Mouse (Mus musculus) heart, embryonic 14.5 days (tissue): ENCODE data around the gene Vim. TPM values are rescaled to one million over a fixed set of nuclear protein-coding genes. Genes with fewer than 3 reads are reported as not detected.
"Not testable (repeated sequence)": the region's sequence is repeated elsewhere in the genome, so short reads cannot be mapped to it uniquely, and the experiment has no call there.

Experiments used
- ATAC-seq: fragments of 200-750 bp; cut with Nextera tagmentation; 2 replicates; pipeline ENCODE4 v1.8.0; 2017; ENCODE audit warnings: low read depth, moderate TSS enrichment; ENCODE audit not compliant: insufficient number of reproducible peaks, insufficient read depth, low FRiP score
- H3K27ac ChIP-seq, 2 experiments: fragments of 200-500 bp in 1 of 2; fragments of 300-500 bp in 1 of 2; sonication (generic) in 1 of 2; replicated peaks in 1 of 2; 2 replicates each; pipeline ENCODE4 v1.5.1; 2012 to 2014; ENCODE audit warnings: low read depth in 2 of 2, low read length in 2 of 2, control low read depth in 1 of 2, mild to moderate bottlenecking in 1 of 2, mixed read lengths in 1 of 2; ENCODE audit not compliant: control insufficient read depth in 1 of 2, insufficient read depth in 1 of 2
- H3K27me3 ChIP-seq: fragments of 300-500 bp; sonication (generic); 2 replicates; pipeline ENCODE4 v1.6.1; 2014; ENCODE audit warnings: mild to moderate bottlenecking, low read length, control low read depth; ENCODE audit not compliant: control insufficient read depth, insufficient read depth
- H3K36me3 ChIP-seq: fragments of 300-500 bp; sonication (generic); 2 replicates; pipeline ENCODE4 v1.6.1; 2014; ENCODE audit warnings: mild to moderate bottlenecking, control low read depth, low read length, mixed read lengths; ENCODE audit not compliant: control insufficient read depth, insufficient read depth
- H3K4me1 ChIP-seq, 2 experiments: fragments of 200-500 bp in 1 of 2; fragments of 300-500 bp in 1 of 2; sonication (generic) in 1 of 2; 2 replicates each; pipeline ENCODE4 v1.6.1; 2012 to 2014; ENCODE audit warnings: low read length in 2 of 2, control low read depth in 1 of 2, mixed read lengths in 1 of 2; ENCODE audit not compliant: control insufficient read depth in 2 of 2, insufficient read depth in 2 of 2
- H3K4me2 ChIP-seq: fragments of 300-500 bp; sonication (generic); 2 replicates; pipeline ENCODE4 v1.6.1; 2014; ENCODE audit warnings: mild to moderate bottlenecking, low read length
- H3K4me3 ChIP-seq, 2 experiments: fragments of 200-500 bp in 1 of 2; fragments of 300-500 bp in 1 of 2; sonication (generic) in 1 of 2; 2 replicates each; pipeline ENCODE4 v1.5.1; 2012 to 2014; ENCODE audit warnings: low read length in 2 of 2, mild to moderate bottlenecking in 2 of 2, control low read depth in 1 of 2, low read depth in 1 of 2, moderate library complexity in 1 of 2; ENCODE audit not compliant: control insufficient read depth in 1 of 2, insufficient read depth in 1 of 2
- H3K9ac ChIP-seq: fragments of 300-500 bp; sonication (generic); 2 replicates; pipeline ENCODE4 v1.6.1; 2014; ENCODE audit warnings: mild to moderate bottlenecking, low read length
- H3K9me3 ChIP-seq: fragments of 300-500 bp; sonication (generic); 2 replicates; pipeline ENCODE4 v1.6.1; 2016; ENCODE audit warnings: low read length, control low read depth; ENCODE audit not compliant: control insufficient read depth
- WGBS: fragments of 180-500 bp; shearing (Covaris S2); extraction: QIAGEN DNeasy Blood & Tissue Kit; methylation state at CpG from one replicate; pipeline ENCODE4 v1.1.7; 2014; 5-methylcytosine and 5-hydroxymethylcytosine counted together
- polyA plus RNA-seq: library from polyadenylated mRNA; unstranded; fragments of >200 nt; fragmentation: Nextera tagmentation; extraction: Ambion mirVana; gene quantifications from 2 replicates; pipeline ENCODE4 v1.2.1, GENCODE M21; 2014

Vim gene
- polyA plus RNA-seq, 1 experiment from 2014 or later, result 1,081 TPM

GRCm38 (mm10) chr2:13596965-13597656 lies 23.4 kb downstream of the Vim start:
- 80% methylated on average over 1 of the region's 1 CpGs for WGBS

DNA sequence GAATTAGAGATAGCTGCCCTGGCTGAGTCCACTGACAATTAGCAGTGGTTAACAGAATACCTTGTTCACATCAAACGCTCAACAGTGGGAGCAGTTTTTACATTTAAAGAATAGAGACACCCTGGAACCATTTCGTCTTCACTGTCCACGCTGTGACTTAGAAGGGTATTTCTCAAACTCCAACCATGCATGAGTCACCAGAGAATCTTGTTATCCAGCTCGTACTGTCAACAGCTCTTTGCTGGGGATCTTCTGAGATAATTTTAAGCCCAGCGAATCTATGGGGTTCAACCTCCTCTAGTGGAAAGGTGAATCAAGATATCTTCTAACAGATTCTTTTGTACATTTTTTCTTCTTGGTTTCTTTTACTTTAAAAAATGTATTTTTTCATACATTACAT lies 24.4 kb downstream of the Vim start:
- Histone ChIP-seq H3K36me3 (no peaks in the 10 kb centered on the region), H3K4me2 (no peak overlapping the region), H3K27ac (no peak overlapping the region), H3K9ac (no peak overlapping the region), H3K4me3 (no peak overlapping the region), H3K27me3 (no peaks in the 10 kb centered on the region), H3K9me3 (no peaks in the 10 kb centered on the region), H3K4me1 (no peaks in the 10 kb centered on the region)
- 47% methylated on average over 5 of the region's 5 CpGs for WGBS
- no peak for ATAC-seq

More at GRCm38 (mm10) chr2:13596965-13597656, 23.4 kb downstream of the Vim start:
- Histone ChIP-seq H3K27ac (no peak overlapping the region), H3K9ac (no peak overlapping the region), H3K4me3 (no peak overlapping the region), H3K36me3 (no peaks in the 10 kb centered on the region), H3K4me1 (no peaks in the 10 kb centered on the region), H3K27me3 (no peaks in the 10 kb centered on the region), H3K4me2 (no peak overlapping the region), H3K9me3 (no peaks in the 10 kb centered on the region)
- ATAC-seq, result no peak

GRCm38 (mm10) chr2:13603093-13603492 lies 29.4 kb downstream of the Vim start:
- no peaks in the 10 kb centered on the region for H3K36me3 ChIP-seq
- no peak overlapping the region for H3K27ac ChIP-seq
- H3K4me1 ChIP-seq, result no peaks in the 10 kb centered on the region
- no peak overlapping the region for H3K4me2 ChIP-seq
- no peak for ATAC-seq
- no peaks in the 10 kb centered on the region for H3K27me3 ChIP-seq
- no peaks in the 10 kb centered on the region for H3K9me3 ChIP-seq
- no peak overlapping the region for H3K4me3 ChIP-seq
- no peak overlapping the region for H3K9ac ChIP-seq

DNA sequence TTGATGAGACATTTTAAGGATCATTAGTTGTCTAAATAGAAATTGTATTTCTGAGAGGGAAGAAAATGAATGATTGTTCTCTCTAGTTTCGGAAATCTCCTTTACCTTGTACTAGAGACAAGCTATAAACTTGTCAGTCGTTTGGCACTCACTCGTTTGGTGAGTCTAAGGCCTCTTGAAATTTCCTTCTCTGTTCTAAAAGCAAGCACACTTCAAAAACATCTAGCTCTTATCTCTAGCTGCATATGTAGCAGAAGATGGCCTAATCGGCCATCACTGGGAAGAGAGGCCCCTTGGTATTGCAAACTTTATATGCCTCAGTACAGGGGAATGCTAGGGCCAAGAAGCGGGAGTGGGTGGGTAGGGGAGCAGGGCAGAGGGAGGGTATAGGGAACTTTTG lies 29.9 kb downstream of the Vim start:
- WGBS, result 50% methylated on average over 5 of the region's 5 CpGs
- not testable (repeated sequence) for ATAC-seq, H3K9ac ChIP-seq, H3K4me1 ChIP-seq, H3K4me2 ChIP-seq, H3K36me3 ChIP-seq, H3K27ac ChIP-seq, H3K4me3 ChIP-seq, H3K9me3 ChIP-seq, H3K27me3 ChIP-seq

DNA sequence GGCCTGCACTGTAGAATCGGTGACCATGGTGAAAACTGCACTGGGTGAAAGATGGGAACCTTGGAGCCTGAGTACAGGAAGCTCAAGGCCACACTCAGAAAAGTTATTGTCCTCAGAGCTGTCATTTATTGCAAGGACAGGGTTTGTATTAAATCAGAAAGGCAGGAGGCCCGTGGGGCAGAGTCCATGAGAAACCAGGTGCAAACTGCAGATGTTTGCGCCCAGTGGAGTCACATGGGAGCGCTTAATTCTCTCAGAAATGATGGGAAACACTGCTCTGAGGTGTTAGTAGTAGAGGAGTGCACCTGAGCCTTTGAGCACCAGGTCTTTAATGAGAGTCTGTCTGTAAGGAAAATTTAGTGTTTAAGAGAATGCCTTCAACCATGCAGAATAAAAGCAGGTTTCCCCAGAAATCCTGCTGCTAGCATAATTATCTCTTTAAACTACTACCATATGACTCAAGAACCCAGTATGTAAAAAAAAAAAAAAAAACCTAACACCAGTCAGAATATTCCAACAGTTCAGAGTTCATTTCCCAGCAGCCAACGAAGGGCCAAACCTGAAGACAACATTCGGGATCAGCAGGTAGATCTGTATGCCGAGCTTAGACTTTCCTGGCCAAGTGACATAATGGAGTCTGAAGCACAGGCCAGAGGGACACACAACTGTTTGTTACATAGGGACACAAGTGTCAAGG lies 56.6 kb downstream of the Vim start:
- no peak overlapping the region for H3K4me2 ChIP-seq
- H3K4me3 ChIP-seq, result no peak overlapping the region
- H3K9ac ChIP-seq, result no peak overlapping the region
- H3K27ac ChIP-seq, result no peak overlapping the region
- H3K9me3 ChIP-seq, result no peaks in the 10 kb centered on the region
- H3K36me3 ChIP-seq, result no peaks in the 10 kb centered on the region
- no peaks in the 10 kb centered on the region for H3K4me1 ChIP-seq
- ATAC-seq, result no peak
- WGBS, result 83% methylated on average over 7 of the region's 7 CpGs
- H3K27me3 ChIP-seq, result no peaks in the 10 kb centered on the region

Other genes with a start within 250 kb of the Vim start
- gene Cubn, start 82.1 kb upstream of the Vim start, polyA plus RNA-seq, result 0.50 TPM in 2 replicates
- 10.0 and 11.8 TPM in 2 replicates for gene Trdmt1, start 29.3 kb upstream of the Vim start, polyA plus RNA-seq
- 0.65 and 0.82 TPM in 2 replicates for gene St8sia6, start 220.1 kb downstream of the Vim start, polyA plus RNA-seq